Mouse (Mus musculus) heart, postnatal 10 days (tissue): ENCODE measurements at regions not wholly inside any gene's neighbourhood (a gene's known extent, or its start where the extent isn't known, plus 50 kb on each side); places are given as distances from the start of the nearest gene placed in this dataset.

Source experiments
- DNase-seq, 2 experiments: peaks; one replicate each; pipeline ENCODE4 v3.0.0; 2021
- intact Hi-C: fragments of 180-260 bp; cut with DNase I; formaldehyde crosslinking; loops from one replicate; pipeline ENCODE4 v1.15.1; 2025

DNA sequence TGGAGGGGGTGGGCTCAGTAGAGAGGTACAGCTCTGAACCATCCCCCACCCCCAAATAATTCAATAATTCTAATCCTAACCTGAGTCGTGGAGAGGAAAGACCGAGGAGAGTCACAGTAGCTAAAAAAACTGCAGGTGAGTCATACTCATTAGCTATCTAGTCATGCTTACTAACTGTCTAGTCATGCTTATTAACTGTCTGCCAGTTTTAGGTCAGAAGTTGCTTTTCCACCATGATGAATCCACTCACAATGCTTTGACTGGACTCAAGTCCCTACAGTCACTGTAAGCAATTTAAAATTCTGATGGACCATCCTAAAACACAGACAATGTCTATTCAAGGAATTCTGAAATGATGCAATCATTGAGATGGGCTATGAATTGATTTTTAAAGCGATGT, 110.9 kb upstream of the Ptbp2 start:
- intact Hi-C loops = no loop called here

DNA sequence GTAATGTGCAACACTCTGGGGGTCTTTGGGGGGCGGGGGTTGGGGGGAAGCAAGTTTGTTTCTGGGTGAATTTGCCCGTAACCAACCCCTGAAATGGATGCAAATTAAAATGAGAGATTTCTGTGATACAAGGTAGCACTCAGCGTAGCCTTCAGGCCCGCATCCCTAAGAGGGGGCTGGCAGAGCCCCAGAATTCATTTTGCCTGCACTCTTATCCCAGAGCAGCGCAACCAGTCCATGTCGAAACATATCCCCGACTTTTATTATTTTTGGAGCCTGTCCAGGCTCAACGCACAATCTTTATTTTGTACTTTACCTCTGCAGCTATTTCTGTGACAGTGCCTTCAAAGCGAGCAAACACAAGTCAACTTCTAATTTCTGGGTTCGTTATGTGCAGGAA, 109.8 kb upstream of the Ptbp2 start:
- intact Hi-C loops = no loop called here
- no peak for DNase-seq

More for the DNA sequence above, 110.9 kb upstream of the Ptbp2 start:
- DNase-seq = no peak

DNA sequence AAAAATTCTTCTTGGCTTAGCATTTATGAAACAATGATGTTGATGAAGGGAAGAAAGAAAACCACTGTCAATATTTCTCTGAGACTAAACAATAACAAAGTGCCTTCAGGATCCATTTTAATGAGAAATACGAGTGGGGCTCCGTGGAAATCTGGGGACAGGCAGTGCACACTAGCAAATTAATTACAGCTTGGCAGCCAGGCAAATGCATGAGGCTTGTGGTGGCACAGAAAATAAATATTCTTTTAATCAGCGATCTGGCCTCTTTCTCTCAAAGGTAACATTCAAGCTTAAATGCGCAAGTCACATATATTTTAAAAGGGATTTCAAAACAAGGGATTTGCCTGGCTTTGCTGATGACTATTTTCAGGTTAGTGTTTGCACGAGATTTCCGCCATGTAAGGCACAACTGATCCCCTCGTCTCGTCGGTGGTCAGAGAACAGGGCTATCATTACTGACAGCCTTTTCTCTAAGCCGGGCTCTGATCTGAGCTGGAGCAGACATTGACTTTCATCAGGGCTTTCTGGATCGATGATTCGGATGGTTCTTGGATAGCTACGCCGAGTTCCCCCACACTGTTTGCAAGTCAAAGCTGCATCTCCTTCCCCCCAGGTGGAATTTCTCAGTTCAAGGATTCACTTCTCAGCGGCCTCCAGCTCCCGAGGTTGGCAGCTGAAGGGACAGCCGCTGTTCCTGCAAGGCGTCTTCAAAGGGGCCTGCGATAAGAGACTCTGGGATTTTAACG, 109.1 kb upstream of the Ptbp2 start:
- intact Hi-C loops = no loop called here

DNA sequence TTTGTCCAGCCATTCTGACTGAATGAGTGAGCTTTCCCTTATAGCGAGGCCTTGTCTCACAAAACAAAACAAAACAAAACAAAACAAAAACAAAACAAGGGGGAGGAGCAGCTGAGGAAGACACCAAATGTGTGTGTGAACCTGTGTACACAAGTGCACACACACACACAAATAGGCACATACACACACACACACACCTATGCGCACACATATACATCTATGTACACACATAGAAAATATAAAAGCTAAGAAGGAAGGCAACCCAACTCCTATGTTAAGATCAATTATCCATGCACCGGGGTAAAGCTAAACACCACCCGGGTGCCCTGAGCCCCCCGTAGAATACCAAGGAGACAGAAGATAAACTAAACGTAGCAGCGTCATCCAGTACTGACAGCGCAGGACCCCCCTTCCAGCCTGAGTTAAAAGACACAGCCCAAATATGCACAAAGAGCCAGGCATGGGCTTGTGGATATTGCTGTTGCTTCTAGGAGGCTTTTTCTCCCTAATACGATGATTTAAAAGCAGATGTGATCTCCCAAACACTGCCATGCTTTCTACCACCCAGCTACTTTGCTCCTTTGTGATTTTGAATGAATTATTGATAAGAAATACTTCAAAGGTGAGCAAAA, 108.4 kb upstream of the Ptbp2 start:
- DNase-seq = no peak

More for the DNA sequence above, 109.1 kb upstream of the Ptbp2 start:
- DNase-seq = no peak

DNA sequence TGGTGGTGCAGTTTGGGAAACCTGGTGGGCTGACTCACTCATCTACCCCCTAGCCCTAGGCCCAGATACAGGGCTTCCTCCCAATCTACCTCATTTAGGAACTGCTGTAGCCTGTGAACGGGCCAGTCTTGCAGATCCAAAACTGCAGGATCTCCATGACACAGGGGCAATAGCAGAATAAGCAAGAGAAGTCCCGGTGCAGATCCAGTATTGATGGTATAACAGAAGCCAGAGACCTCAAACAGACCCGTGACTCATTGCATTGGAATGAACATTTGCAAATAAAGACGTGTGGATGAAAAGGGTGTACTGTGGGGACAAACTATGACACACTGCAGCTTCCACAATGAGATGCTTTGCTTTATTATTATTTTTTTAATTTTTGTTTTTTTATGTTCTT, 106.6 kb upstream of the Ptbp2 start:
- intact Hi-C loops = no loop called here
- no peak for DNase-seq

More for the DNA sequence above, 108.4 kb upstream of the Ptbp2 start:
- intact Hi-C loops = no loop called here

DNA sequence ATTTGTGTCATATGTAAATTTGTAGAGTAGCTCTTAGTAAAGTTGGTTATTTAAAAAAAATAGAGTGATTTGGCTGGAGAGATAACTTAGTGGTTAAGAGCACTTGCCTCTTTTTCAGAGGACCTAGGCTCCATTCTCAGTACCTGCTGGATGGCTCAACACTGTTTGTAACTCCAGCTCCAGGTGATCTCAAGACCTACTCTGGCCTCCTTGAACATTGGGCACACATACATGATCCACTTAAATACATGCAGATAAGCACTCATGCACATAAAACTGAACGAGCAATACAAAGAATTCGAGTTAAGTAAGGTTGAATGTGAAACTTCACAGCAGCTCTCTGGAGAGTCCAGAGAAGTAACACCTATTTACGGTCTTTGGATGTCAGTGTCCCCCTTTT, 104.2 kb upstream of the Ptbp2 start:
- intact Hi-C loops = no loop called here
- no peak for DNase-seq

DNA sequence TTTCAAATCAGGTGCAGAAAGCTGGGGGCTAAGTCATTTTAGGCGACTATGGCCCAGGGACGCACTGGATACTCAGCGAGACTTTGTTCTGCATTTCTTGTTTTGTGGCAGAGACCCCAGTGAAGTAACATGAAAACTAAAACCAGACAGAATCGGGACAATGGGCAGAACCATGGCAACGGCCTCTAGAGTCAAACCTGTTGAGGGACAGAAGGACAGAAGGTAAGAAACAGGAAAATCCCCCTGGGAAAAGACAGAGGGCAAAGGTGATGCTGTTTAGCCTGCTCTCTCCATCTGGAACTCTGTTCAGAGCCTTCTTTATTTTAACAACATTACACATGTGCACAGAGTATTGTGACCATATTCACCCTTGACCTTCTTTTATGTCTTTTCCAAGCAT, 92.1 kb upstream of the Ptbp2 start:
- intact Hi-C loops = no loop called here
- no peak for DNase-seq

DNA sequence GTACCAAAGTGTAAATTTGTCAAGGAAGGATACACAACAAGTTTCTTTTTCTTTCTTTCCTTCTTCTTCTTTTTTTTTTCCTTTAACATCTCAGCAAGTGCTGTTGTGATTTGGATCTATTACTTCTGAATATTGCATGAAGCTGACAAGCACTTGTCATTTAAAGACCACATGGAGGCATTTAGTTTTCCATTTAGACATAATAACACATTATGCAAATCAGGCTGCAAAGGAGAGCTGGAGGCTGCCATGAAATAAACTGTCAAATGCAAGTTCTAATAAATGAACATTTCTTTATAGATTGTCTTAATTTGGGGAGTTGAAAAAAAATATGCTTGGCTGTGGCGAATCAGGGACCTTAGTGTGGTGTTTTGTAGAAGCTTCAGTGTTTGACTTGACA, 90.8 kb upstream of the Ptbp2 start:
- intact Hi-C loops = no loop called here
- DNase-seq = no peak

DNA sequence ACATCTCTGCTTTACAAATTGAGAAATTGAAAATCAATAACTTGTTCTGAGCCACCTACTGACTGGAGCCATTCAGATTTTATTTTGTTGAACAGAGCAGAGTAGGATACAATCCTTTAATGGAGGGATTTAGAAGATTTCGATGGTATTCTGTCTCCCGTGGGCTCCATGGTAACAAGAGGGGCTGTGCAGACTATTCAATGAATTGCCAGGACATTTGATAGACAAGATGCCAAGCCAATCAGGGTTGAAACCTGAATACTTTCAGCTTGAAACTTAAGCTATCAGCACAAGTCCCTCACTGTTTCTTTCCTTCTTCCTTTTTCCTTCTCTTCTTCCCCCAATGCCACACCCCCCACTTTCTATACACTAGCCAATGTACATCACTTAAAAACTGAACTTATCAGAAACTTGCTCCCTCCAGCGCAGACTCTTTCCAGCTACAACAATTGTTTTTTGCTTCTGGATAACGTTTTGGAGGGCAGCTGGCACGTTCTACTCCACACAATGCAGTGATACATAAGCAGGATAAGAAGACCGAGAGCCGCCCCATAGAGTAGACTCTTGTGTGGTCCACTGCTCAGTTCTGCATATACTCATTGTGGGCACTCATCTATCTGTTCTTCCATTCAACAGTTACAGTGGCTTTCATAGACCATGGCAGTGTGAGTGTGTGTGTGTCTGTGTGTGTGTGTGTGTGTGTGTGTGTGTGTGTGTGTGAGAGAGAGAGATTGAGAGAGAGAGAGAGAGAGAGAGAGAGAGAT, 78.1 kb upstream of the Ptbp2 start:
- intact Hi-C loops = no loop called here
- DNase-seq = no peak
